Mouse (Mus musculus) mammary gland, adult 2 months (tissue): Measurements from ENCODE around the gene Ssxb9. TPM values are rescaled to one million over a fixed set of nuclear protein-coding genes. Genes with fewer than 3 reads are reported as not detected.

ENCODE experiments used
- polyA plus RNA-seq: library from polyadenylated mRNA; depleted of rRNA; stranded (reverse); fragments of >200 nt; gene quantifications from 2 replicates; pipeline ENCODE4 v1.2.3, GENCODE M21; 2012; ENCODE audit warnings: low replicate concordance; rRNA removed

Gene Ssxb9
- not detected in 2 replicates for polyA plus RNA-seq

DNA sequence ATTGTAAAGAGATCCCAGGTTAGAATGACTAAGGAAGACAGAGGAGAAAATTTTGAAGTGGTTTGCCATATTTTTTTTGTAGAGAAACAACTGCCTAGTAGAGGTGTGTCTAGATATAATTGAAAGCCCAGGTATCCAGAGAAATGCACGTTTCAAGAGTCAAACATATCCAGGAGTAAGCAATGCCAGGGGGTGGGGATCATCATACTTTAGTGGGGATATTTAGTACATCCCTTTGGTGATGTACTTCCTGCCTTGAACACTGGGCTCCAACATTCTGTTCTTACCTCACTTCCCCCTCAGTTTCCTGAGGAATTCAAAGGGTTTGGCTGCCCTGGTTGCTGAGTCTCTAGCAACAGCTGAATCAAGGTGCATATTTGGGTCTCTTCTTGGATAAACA, at the start of gene Ssxb9:
Gene Ssxb9, plus strand, starts transcription at position 301 of the 400 bp plus-strand sequence.

GRCm38 (mm10) chrX:8327124-8327523, 39.7 kb upstream of the Ssxb9 start, which contains the start of gene Ssxb10:
Ssxb10 (plus strand) TSS chrX:8327424.

GRCm38 (mm10) chrX:8413005-8413404, 46.2 kb downstream of the Ssxb9 start, which contains the start of gene Ssxb1:
Ssxb1 (plus strand) TSS chrX:8413305.

Other genes starting within 250 kb of the Ssxb9 start
- gene Wdr13, start 234.1 kb upstream of the Ssxb9 start, polyA plus RNA-seq: 84.1 and 145 TPM in 2 replicates
- 59.0 and 77.2 TPM in 2 replicates for gene Rbm3, start 221.1 kb upstream of the Ssxb9 start, polyA plus RNA-seq
- gene Tbc1d25, start 190.8 kb upstream of the Ssxb9 start, polyA plus RNA-seq: 17.8 and 27.4 TPM in 2 replicates
- 101 and 104 TPM in 2 replicates for gene Ebp, start 173.5 kb upstream of the Ssxb9 start, polyA plus RNA-seq
- 39.5 and 42.5 TPM in 2 replicates for gene Porcn, start 160.5 kb upstream of the Ssxb9 start, polyA plus RNA-seq
- gene Ftsj1, start 114.6 kb upstream of the Ssxb9 start, polyA plus RNA-seq: 28.8 and 40.2 TPM in 2 replicates
- 0.11 and 0.23 TPM in 2 replicates for gene Slc38a5, start 95.8 kb upstream of the Ssxb9 start, polyA plus RNA-seq
- not detected in 2 replicates for gene Ssxb10, start 39.6 kb upstream of the Ssxb9 start, polyA plus RNA-seq
- gene Ssxb1, start 46.3 kb downstream of the Ssxb9 start, polyA plus RNA-seq: not detected in 2 replicates
- not detected in 2 replicates for gene Ssxb2, start 94.7 kb downstream of the Ssxb9 start, polyA plus RNA-seq
- not detected in 2 replicates for gene Gm14459, start 158.0 kb downstream of the Ssxb9 start, polyA plus RNA-seq
- not detected in 2 replicates for gene Ssxb6, start 181.3 kb downstream of the Ssxb9 start, polyA plus RNA-seq
- not detected in 2 replicates for gene Ssxb3, start 224.8 kb downstream of the Ssxb9 start, polyA plus RNA-seq